Mouse (Mus musculus) intestine, embryonic 16.5 days (tissue): ENCODE data around the gene Prkn. TPM values are rescaled to one million over a fixed set of nuclear protein-coding genes. Genes with fewer than 3 reads are reported as not detected.

ENCODE experiments used
- ATAC-seq: fragments of 200-750 bp; cut with Nextera tagmentation; 2 replicates; pipeline ENCODE4 v1.8.0; 2017; ENCODE audit warnings: moderate TSS enrichment, moderate library complexity
- H3K27ac ChIP-seq: fragments of 300-500 bp; sonication (generic); 2 replicates; pipeline ENCODE4 v1.5.1; 2014; ENCODE audit warnings: mild to moderate bottlenecking, low read length
- H3K27me3 ChIP-seq: fragments of 300-500 bp; sonication (generic); replicated peaks from 2 replicates; pipeline ENCODE4 v1.6.1; 2014; ENCODE audit warnings: low read length, control low read depth, mixed read lengths; ENCODE audit not compliant: control insufficient read depth, insufficient read depth
- H3K36me3 ChIP-seq: fragments of 300-500 bp; sonication (generic); 2 replicates; pipeline ENCODE4 v1.6.1; 2014; ENCODE audit warnings: low read length, control low read depth; ENCODE audit not compliant: control insufficient read depth, insufficient read depth
- H3K4me1 ChIP-seq: fragments of 300-500 bp; sonication (generic); 2 replicates; pipeline ENCODE4 v1.6.1; 2014; ENCODE audit warnings: low read length, control low read depth, mixed read lengths; ENCODE audit not compliant: control insufficient read depth, insufficient read depth
- H3K4me2 ChIP-seq: fragments of 300-500 bp; sonication (generic); 2 replicates; pipeline ENCODE4 v1.6.1; 2014; ENCODE audit warnings: low read depth, low read length, control low read depth
- H3K4me3 ChIP-seq: fragments of 300-500 bp; sonication (generic); 2 replicates; pipeline ENCODE4 v1.5.1; 2014; ENCODE audit warnings: mild to moderate bottlenecking, low read length
- H3K9ac ChIP-seq: fragments of 300-500 bp; sonication (generic); 2 replicates; pipeline ENCODE4 v1.6.1; 2014; ENCODE audit warnings: low read depth, low read length
- H3K9me3 ChIP-seq: fragments of 300-500 bp; sonication (generic); 2 replicates; pipeline ENCODE4 v1.6.1; 2016; ENCODE audit warnings: low read length, control low read depth; ENCODE audit not compliant: control insufficient read depth
- WGBS: fragments of 180-500 bp; shearing (Covaris S2); extraction: QIAGEN DNeasy Blood & Tissue Kit; methylation state at CpG from one replicate; pipeline ENCODE4 v1.1.7; 2014; 5-methylcytosine and 5-hydroxymethylcytosine counted together
- polyA plus RNA-seq: library from polyadenylated mRNA; unstranded; fragments of >200 nt; fragmentation: Nextera tagmentation; extraction: Ambion mirVana; gene quantifications from 2 replicates; pipeline ENCODE4 v1.2.1, GENCODE M21; 2015

Gene Prkn
- polyA plus RNA-seq, 1 experiment from 2014 or later: 1.3 TPM

DNA sequence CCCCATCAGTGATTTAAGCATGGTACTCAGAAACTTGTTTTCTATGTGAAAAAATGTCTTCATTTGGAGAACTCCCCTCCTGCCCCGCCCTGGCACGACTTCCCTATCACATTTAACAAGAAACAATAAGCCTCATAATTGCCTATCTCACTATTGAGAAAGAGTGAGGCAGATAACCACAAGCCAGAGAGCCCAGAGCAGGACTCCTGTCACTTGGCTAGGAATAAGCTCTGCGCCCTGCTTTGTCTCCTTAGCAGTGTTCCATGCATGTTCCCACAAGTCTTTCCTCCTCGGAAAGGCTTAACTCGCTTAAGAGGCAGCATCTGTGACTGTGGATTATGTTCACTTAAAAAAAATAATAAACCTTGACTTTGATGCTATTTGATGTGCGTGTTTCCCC is 798.3 kb downstream of the Prkn start:
- no peaks in the 10 kb centered on the region for H3K4me1 ChIP-seq
- no peaks in the 10 kb centered on the region for H3K27me3 ChIP-seq
- H3K4me3 ChIP-seq: no peak overlapping the region
- H3K9ac ChIP-seq: no peak overlapping the region
- H3K27ac ChIP-seq: no peak overlapping the region
- no peaks in the 10 kb centered on the region for H3K36me3 ChIP-seq
- ATAC-seq: no peak
- no peak overlapping the region for H3K4me2 ChIP-seq
- H3K9me3 ChIP-seq: no peaks in the 10 kb centered on the region
- 82% methylated on average over 6 of the region's 6 CpGs for WGBS

DNA sequence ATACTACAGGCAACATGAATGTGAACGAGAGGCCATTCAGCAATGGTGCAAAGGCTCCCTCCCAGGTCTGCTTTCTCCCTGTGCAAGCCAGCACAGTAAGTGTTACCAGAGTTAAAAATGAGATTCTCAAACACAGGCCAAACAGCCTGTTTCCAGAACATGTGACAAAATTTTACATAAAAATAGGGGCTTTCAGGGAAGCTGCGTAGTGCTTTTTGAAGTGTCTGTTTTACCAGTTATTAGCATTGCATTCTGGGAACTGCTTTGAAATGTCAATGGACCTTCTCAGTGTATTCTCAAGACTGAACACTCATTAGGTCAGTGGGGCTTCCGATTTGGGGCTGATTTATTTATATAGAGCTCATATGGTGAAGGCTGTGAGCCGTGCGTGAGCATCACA is 799.6 kb downstream of the Prkn start:
- Histone ChIP-seq H3K9me3 (no peaks in the 10 kb centered on the region), H3K27ac (no peak overlapping the region), H3K9ac (no peak overlapping the region), H3K36me3 (no peaks in the 10 kb centered on the region), H3K4me3 (no peak overlapping the region), H3K27me3 (no peaks in the 10 kb centered on the region), H3K4me1 (no peaks in the 10 kb centered on the region), H3K4me2 (no peak overlapping the region)
- WGBS: 75% methylated on average over 5 of the region's 5 CpGs
- no peak for ATAC-seq

DNA sequence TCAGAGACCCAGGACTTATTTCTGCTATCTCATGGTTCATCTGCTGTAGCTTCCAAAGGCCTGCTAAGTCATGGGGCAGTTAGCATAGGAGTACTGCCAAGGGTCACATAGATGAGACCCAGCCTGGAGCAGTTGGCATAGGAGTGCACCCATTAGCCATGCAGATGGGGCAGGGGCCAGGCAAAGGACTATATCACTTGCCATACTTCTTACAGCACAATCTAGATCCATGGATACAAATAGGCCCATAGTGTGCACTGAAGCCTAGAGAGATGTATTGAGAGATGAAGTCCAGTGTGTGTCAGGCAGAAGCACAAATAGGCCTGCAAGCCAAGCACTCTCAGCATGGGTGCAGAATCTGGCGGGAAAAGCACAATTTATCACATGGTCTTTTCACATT is 802.1 kb downstream of the Prkn start:
- WGBS: 58% methylated on average over 1 of the region's 1 CpGs
- no peaks in the 10 kb centered on the region for H3K27me3 ChIP-seq

DNA sequence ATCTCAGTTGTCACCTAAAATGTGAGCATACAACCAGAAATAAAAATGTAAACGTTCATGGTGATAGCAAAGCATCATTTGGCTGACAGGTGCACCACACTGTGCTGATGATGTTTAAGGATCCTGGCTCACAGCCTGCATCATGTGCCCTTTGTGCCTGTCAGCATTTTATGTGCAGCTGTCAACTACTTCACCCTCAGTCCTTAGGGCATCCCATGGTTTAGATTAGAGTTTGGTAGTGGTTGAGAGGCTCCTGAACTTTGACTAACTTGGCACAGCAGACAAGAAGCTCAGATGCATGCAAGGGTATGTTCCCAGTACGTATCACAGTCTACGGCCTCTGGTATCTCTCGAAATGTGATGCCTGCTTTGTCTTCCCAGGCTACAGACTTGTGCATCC is 803.8 kb downstream of the Prkn start:
- no peak overlapping the region for H3K9ac ChIP-seq
- no peak overlapping the region for H3K4me2 ChIP-seq
- no peaks in the 10 kb centered on the region for H3K27me3 ChIP-seq
- H3K4me3 ChIP-seq: no peak overlapping the region
- H3K36me3 ChIP-seq: no peaks in the 10 kb centered on the region
- no peak overlapping the region for H3K27ac ChIP-seq
- H3K9me3 ChIP-seq: no peaks in the 10 kb centered on the region
- ATAC-seq: no peak
- H3K4me1 ChIP-seq: no peaks in the 10 kb centered on the region
- 83% methylated on average over 4 of the region's 4 CpGs for WGBS

More for the DNA sequence above, 802.1 kb downstream of the Prkn start:
- Histone ChIP-seq H3K27ac (no peak overlapping the region), H3K9me3 (no peaks in the 10 kb centered on the region), H3K4me3 (no peak overlapping the region), H3K4me2 (no peak overlapping the region), H3K36me3 (no peaks in the 10 kb centered on the region), H3K9ac (no peak overlapping the region), H3K4me1 (no peaks in the 10 kb centered on the region)
- no peak for ATAC-seq

DNA sequence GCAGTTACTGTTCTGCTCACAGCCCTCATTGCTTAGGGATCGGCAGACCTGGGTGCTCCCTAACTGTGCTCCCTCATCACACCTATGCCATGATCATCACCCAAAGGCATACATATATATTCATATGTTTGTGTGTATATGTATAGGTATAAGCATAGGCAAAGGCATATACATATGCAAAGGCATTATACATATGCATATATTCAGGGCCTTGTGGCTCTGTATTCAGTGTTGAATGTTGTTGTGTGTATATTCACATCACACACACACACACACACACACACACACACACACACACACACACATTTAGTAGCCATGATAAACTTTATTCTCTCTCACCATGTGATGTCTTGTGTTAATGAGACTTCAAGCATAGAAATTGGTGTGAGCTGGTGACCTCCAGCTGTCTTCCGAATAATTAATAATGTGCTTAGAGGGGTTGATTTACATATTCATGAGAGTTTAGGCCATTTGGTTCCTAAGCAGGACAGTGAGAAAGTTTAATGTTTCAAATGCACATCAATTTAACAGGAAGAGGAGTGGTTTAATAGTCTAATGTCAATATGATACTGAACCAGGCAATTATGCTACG is 804.8 kb downstream of the Prkn start:
- Histone ChIP-seq H3K4me1 (no peaks in the 10 kb centered on the region), H3K27ac (no peak overlapping the region), H3K27me3 (no peaks in the 10 kb centered on the region), H3K4me2 (no peak overlapping the region), H3K9ac (no peak overlapping the region), H3K36me3 (no peaks in the 10 kb centered on the region), H3K4me3 (no peak overlapping the region), H3K9me3 (no peaks in the 10 kb centered on the region)
- no peak for ATAC-seq
- 83% methylated on average over 3 of the region's 3 CpGs for WGBS

DNA sequence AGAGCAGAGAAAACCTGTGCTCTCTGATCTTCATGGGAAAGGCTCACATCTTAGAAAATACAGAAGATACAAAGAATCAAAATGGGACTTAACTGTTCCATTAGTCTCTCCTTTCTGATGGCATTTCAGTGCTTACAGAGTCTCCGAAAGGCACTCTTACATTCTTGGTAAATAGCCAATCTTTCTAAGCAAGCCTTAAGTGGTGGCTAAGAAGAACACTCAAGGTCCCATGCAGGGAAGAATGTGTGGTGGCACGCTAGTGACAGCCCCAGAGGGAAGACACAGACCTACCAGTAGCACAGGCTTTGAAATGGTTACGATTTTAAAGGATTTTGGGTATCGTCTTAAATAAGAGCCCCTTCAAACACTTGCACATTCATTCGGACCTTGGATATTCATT is 816.2 kb downstream of the Prkn start:
- Histone ChIP-seq H3K27ac (no peak overlapping the region), H3K4me2 (no peak overlapping the region), H3K36me3 (no peaks in the 10 kb centered on the region), H3K9me3 (no peaks in the 10 kb centered on the region), H3K9ac (no peak overlapping the region), H3K4me1 (no peaks in the 10 kb centered on the region), H3K4me3 (no peak overlapping the region), H3K27me3 (no peaks in the 10 kb centered on the region)
- WGBS: 72% methylated on average over 5 of the region's 5 CpGs
- no peak for ATAC-seq

DNA sequence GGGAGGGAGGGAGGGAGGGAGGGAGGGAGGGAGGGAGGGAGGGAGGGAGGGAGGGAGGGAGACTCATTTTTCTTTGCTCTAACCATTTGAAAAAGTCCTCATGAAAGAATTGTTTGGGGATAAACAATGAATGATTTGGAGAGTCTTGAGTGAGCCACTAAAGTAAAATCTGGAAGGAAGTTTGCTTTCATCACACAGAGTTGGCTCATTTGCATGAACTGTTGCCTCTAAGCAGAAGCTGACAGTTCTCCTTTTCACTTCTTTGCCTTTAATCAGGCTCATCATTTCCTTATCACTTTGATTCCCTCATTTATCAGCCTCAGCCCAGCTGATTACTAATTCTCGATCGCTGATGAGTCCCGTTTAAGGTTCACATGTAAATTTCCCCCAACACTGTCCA is 816.7 kb downstream of the Prkn start:
- no peak for ATAC-seq
- Histone ChIP-seq H3K27me3 (no peaks in the 10 kb centered on the region), H3K36me3 (no peaks in the 10 kb centered on the region), H3K27ac (no peak overlapping the region), H3K9ac (no peak overlapping the region), H3K4me3 (no peak overlapping the region), H3K4me2 (no peak overlapping the region), H3K9me3 (no peaks in the 10 kb centered on the region), H3K4me1 (no peaks in the 10 kb centered on the region)
- WGBS: 88% methylated on average over 3 of the region's 3 CpGs

DNA sequence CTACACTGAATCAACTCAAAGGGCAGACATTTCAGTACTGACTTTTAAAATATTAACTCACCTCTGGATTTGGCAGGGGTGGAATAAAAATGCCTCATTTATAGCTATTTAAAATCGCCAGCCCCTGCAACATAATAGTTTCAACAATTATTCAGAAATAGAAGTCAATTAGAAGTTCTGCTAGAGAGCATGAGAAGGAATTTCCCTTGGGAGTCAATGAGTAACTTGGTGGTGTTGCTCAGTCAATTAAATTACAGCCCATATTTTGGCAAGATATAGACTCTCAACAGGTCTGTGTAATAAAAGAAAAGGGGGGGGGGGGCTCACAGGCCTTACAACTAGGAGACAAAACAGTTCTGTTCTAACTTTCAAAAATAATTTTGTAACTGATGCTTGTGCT is 821.7 kb downstream of the Prkn start:
- no peaks in the 10 kb centered on the region for H3K27me3 ChIP-seq
- H3K9ac ChIP-seq: no peak overlapping the region
- no peak overlapping the region for H3K4me2 ChIP-seq
- no peak overlapping the region for H3K4me3 ChIP-seq
- no peaks in the 10 kb centered on the region for H3K9me3 ChIP-seq
- H3K27ac ChIP-seq: no peak overlapping the region
- H3K36me3 ChIP-seq: no peaks in the 10 kb centered on the region
- 81% methylated on average over 1 of the region's 1 CpGs for whole genome bisulfite sequencing
- no peak for ATAC-seq
- H3K4me1 ChIP-seq: no peaks in the 10 kb centered on the region

DNA sequence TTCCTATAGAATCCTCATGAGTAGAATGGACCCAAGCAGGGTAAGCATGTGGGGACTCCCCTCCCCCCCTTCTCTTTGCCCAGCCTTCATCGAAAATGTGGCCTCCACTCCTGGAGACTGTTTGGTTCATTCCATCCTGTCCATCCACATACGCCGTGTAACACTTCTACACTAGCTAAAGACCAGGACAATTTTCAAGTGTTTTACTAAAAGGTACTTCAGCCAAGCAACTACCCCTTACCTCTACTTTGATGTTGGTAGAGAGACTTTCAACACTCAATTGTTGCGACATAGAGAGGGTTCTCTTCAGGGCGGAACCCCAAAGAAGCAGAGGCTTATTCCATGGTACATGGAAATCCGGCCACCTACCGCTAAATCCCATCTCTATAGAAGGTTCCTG is 823.3 kb downstream of the Prkn start:
- H3K27ac ChIP-seq: no peak overlapping the region
- H3K36me3 ChIP-seq: no peaks in the 10 kb centered on the region
- no peak overlapping the region for H3K4me2 ChIP-seq
- WGBS: 93% methylated on average over 7 of the region's 7 CpGs
- no peaks in the 10 kb centered on the region for H3K27me3 ChIP-seq
- H3K4me1 ChIP-seq: no peaks in the 10 kb centered on the region
- no peak for ATAC-seq
- H3K9ac ChIP-seq: no peak overlapping the region
- no peaks in the 10 kb centered on the region for H3K9me3 ChIP-seq
- no peak overlapping the region for H3K4me3 ChIP-seq
